Mouse (Mus musculus): ENCODE data around the gene Atp1b2.
A peak's percentile ranks its signal among the peaks of the same experiment; 100 is the strongest.

Atp1b2 gene

GRCm38 (mm10) chr11:69608525-69608924, 2.8 kb upstream of the Atp1b2 start:
- DNase-seq (ENCODE audit: low read depth, low spot score): no peak

GRCm38 (mm10) chr11:69606832-69607231, 1.1 kb upstream of the Atp1b2 start:
- DNase-seq (ENCODE audit: low read depth, low spot score): no peak

- no peak for DNase-seq (ENCODE audit: low read depth, low spot score)
Measured at GRCm38 (mm10) chr11:69606491-69606795, 701 bp upstream of the Atp1b2 start.

- peak; percentile 26 for DNase-seq (ENCODE audit: low read depth, low spot score)
Measured at GRCm38 (mm10) chr11:69604795-69605664, 712 bp downstream of the Atp1b2 start.

- no peak for DNase-seq (ENCODE audit: low read depth, low spot score)
Measured at GRCm38 (mm10) chr11:69604347-69604746, 1.4 kb downstream of the Atp1b2 start.

GRCm38 (mm10) chr11:69603516-69603915, 2.2 kb downstream of the Atp1b2 start:
- DNase-seq (ENCODE audit: low read depth, low spot score): no peak

GRCm38 (mm10) chr11:69601768-69602167, 4.0 kb downstream of the Atp1b2 start:
- DNase-seq (ENCODE audit: low read depth, low spot score): no peak

GRCm38 (mm10) chr11:69600098-69600497, 5.6 kb downstream of the Atp1b2 start:
- no peak for DNase-seq (ENCODE audit: low read depth, low spot score)

GRCm38 (mm10) chr11:69599436-69599835, 6.3 kb downstream of the Atp1b2 start:
- DNase-seq (ENCODE audit: low read depth, low spot score): no peak

GRCm38 (mm10) chr11:69594853-69595252, 10.9 kb downstream of the Atp1b2 start:
- DNase-seq (ENCODE audit: low read depth, low spot score): no peak

GRCm38 (mm10) chr11:69592799-69593198, 12.9 kb downstream of the Atp1b2 start:
- DNase-seq (ENCODE audit: low read depth, low spot score): no peak

- DNase-seq (ENCODE audit: low read depth, low spot score): no peak
Measured at GRCm38 (mm10) chr11:69591899-69592637, 13.7 kb downstream of the Atp1b2 start.

GRCm38 (mm10) chr11:69591424-69591823, 14.3 kb downstream of the Atp1b2 start:
- DNase-seq (ENCODE audit: low read depth, low spot score): no peak

- DNase-seq (ENCODE audit: low read depth, low spot score): no peak
Measured at GRCm38 (mm10) chr11:69590622-69591021, 15.1 kb downstream of the Atp1b2 start.

- no peak for DNase-seq (ENCODE audit: low read depth, low spot score)
Measured at GRCm38 (mm10) chr11:69589207-69589834, 16.4 kb downstream of the Atp1b2 start.

GRCm38 (mm10) chr11:69585718-69586325, 19.9 kb downstream of the Atp1b2 start:
- DNase-seq (ENCODE audit: low read depth, low spot score): no peak

- DNase-seq (ENCODE audit: low read depth, low spot score): peak; percentile 24
Measured at GRCm38 (mm10) chr11:69584937-69585336, 20.8 kb downstream of the Atp1b2 start.

GRCm38 (mm10) chr11:69584008-69584407, 21.7 kb downstream of the Atp1b2 start:
- no peak for DNase-seq (ENCODE audit: low read depth, low spot score)

GRCm38 (mm10) chr11:69582230-69582805, 23.4 kb downstream of the Atp1b2 start:
- no peak for DNase-seq (ENCODE audit: low read depth, low spot score)

GRCm38 (mm10) chr11:69581814-69582213, 23.9 kb downstream of the Atp1b2 start:
- DNase-seq (ENCODE audit: low read depth, low spot score): no peak

GRCm38 (mm10) chr11:69581147-69581688, 24.5 kb downstream of the Atp1b2 start:
- peak; percentile 93 for DNase-seq (ENCODE audit: low read depth, low spot score)
